Mouse (Mus musculus) testis, postnatal 10 days (tissue): ENCODE results near the gene Masp1.

Source experiments
- DNase-seq: peaks from one replicate; pipeline ENCODE4 v3.0.0; 2021; ENCODE audit warnings: low spot score

Gene Masp1

GRCm38 (mm10) chr16:23511166-23511935 is 9.3 kb downstream of the Masp1 start:
- DNase-seq, result no peak

DNA sequence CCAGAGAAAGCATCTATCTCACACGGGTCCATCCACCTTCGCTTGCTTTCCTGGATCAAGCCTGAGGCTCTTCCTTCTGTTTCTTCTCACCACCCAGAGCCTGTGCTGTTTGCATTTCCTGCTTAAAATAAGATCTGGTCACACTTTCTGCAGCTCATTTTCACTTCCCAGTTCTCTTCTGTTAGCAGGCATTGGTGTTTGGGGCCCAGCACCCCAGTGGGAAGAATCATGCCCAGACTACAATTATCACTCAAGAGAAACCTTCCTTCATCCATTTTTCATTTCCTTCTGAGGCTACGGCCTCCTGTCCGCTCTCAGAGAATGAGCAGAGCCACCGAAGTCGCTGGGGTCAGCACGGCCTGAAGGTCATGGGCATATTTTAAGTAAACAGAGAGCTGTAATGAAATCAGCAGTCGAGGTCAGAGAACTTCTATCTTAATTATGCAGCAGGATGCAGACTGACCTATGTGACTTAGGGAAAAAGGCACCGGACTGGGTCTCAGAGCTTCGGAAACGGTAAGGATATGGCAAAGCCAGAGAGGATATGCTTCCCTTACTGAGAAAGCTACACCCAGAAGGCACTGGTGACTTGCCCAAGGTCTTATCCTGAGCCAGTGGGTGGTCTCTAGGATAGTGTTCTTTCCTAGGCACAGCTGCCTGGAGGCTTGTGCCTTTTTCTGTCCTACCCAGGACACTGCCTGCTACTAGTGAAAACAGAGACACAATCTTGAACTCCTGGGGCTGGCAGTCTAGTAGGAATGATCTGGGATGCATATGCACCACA is 14.5 kb downstream of the Masp1 start:
- no peak for DNase-seq

DNA sequence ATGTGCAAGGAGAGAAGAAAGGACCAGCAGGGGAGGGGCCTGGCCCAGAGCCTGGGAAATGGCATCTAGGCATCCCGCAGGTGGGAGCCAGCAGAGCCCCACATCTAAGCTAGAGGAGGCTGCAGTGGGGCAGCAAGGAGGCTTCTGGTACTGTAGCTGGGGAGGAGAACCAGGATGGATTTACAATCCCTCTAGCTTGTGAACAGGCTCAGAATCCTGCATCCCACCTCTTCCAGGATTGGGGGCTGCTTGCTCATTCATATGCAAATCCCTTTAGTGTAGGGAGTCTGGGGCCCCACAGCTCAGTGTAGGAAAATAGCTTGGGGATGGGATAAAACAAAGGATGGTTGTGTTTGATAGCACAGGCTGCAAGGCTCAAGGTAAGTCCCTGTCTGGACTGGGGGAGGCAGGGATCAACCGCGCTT is 16.3 kb downstream of the Masp1 start:
- no peak for DNase-seq

DNA sequence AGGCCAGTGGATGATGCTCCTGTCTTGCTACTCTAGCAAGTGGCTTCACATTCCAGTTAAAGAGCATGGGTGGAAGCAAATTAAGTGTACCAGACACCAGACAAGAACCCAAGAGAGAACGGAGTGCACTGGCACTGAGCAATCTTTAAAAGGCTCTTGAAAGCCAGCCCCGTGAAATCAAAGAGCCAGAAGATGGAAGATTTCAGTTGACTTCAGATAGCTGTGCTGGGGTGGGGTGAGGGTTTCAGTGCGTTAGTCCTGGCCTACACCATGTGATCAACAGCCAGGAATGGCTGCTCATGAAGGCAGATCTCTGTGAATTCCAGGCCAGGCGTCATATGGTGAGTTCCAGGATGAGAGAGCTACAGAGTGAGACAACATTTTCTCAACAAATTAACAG is 17.3 kb downstream of the Masp1 start:
- DNase-seq, result no peak

- DNase-seq, result no peak
Observed at GRCm38 (mm10) chr16:23502478-23502877, 18.1 kb downstream of the Masp1 start.

DNA sequence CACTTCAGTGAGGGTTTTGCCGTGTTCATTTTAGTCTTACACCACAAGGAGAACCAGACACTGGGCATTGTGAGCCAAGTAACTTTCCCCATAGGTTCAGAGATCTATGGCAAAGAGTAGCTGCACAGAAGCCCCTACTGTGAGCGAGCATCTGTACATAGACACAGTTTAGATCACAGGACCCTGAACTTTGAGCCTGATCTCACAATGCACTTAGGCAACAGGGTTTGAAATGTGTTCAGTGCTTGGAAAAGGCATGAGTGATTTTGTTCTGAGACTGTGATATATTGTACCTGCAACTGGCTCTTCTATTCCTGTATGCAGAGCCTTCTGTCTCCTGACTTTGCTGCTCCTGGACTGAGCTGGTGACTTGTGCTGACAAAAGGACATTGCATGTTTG is 19.3 kb downstream of the Masp1 start:
- no peak for DNase-seq

DNA sequence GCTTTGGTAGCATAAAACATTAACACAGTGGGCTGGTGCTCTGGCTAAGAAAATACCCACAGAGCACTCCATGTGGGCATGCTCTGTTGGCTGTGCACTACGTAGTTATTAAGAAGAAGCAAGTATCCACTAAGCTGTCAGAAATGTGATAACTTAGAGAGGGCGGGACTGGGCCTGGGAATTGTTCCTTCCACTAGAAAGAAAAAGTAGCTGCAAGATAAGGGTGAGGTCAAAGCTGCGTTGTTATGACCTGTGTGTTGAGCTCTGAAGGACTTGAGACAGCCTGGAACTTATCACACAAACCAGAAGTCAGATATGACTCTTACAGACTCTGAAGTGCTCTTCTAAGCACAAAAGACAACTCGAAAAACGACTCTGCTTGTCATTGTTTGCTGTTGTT is 20.1 kb downstream of the Masp1 start:
- no peak for DNase-seq

GRCm38 (mm10) chr16:23498691-23499131 is 21.9 kb downstream of the Masp1 start:
- no peak for DNase-seq

- no peak for DNase-seq
Observed at GRCm38 (mm10) chr16:23497881-23498280, 22.7 kb downstream of the Masp1 start.

- DNase-seq, result no peak
Observed at GRCm38 (mm10) chr16:23497440-23497839, 23.2 kb downstream of the Masp1 start.

GRCm38 (mm10) chr16:23496245-23496924 is 24.2 kb downstream of the Masp1 start:
- DNase-seq, result no peak

- no peak for DNase-seq
Observed at GRCm38 (mm10) chr16:23492783-23493182, 27.8 kb downstream of the Masp1 start.

- no peak for DNase-seq
Observed at GRCm38 (mm10) chr16:23483292-23483691, 37.3 kb downstream of the Masp1 start.

DNA sequence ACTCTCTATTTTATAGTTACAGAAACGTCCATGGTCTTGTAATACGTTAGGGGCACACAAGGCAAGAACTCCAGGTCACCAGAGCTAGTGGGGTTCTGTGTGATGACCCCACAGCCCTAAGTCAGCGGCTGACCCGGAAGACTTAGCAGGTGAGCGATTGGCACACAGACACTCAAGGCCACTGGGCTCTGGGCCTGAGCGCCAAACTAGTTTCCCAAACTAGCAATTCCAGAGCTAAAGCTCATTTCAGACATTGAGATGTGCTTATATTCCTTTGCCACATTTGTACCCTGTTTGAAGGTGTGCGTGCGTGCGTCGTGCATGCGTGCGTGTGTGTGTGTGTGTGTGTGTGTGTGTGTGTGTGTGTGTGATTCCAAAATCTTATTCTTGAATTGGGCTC is 37.8 kb downstream of the Masp1 start:
- no peak for DNase-seq

DNA sequence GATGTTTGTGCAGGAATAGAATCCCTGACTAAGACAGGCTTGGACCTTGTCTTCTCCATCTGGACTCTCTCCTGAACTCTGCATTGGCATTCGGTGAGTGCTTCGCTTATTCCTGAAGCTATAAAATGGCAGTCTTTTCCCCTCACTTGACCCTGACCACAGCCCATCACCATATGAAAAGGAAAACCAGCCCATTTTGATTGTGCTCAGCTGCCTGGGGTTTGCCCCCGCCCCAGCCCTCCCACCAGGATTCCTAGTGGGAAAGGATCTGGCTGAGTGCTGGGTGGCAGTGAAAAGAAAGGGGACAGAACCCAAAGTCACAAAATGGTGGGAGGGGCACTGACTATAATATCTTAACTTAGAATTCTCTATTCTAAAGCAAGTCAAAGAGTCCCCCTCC is 38.4 kb downstream of the Masp1 start:
- DNase-seq, result no peak

DNA sequence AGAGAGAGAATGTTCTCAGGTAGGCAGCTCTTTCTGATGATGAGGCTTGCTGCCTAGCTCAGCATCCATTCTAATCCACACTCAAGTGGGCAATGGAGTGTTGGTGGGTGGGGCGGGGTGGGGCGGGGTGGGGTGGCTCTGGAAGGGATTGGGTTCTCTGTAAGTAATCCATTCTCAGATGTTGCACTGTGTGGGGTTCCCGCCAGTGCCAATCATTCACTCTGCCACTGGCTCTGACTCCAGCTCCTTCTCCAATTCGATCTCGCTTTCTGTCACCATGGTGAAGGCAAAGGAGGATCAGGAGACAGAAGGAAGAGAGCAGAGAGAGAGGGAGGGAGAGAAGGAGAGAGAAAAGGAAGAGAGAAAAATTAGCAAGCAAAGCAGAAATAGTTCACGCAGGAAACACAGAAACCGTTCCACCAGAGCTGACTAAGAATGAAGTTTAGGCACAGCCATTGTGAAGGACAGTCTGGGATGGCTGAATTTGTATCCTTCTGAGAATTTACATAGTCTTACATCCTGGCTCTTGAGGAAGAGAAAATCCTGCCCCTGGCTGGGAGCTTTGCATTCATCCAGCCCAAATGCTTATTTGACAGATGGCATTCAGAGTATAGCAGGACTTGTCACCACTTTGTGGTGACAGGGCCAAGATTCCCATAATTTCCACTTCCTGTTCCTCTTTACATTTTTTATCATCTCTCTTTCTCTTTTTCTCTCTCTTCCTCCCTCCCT is 40.6 kb downstream of the Masp1 start:
- DNase-seq, result peak; percentile 7

DNA sequence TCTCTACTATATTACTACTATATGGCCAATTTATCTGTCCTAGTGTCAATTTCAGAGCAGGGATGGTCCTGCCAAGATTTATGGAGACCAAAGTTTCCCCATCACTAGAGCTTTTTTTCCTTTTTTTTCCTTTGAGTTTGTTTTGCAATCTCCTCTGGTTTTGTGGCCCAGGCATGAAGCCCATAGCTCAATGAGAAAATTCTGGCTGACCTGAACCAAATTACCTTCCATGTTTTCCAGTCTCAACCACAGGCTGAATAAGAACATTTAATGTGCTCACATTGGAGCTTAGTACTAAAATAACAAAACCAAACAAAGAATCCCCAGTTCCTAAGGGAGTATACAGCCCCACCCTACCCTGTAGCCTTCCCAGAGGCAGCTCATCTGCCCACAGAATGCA is 44.0 kb downstream of the Masp1 start:
- no peak for DNase-seq

- no peak for DNase-seq
Observed at GRCm38 (mm10) chr16:23475651-23476050, 45.0 kb downstream of the Masp1 start.

- DNase-seq, result no peak
Observed at GRCm38 (mm10) chr16:23472046-23472445, 48.6 kb downstream of the Masp1 start.

DNA sequence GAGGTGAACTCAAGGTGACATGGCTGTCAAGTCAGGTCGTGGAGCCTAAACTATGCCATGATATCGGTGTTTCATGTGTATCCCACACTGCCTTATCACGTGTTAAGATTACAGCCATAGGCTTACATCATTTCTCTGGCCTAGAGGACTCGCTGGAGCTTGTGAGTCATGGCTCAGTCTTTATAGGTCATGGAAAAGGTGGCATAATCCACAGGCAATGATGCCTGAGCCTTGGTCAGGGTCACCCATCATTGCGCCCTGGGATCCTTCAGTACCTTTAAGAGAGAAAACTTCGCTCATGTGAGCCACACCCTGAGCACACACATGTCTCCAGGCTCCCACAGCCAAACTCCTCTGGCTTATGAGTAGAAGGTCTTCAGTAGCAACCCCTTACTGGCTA is 49.1 kb downstream of the Masp1 start:
- no peak for DNase-seq

GRCm38 (mm10) chr16:23463671-23464347 is 56.8 kb downstream of the Masp1 start:
- no peak for DNase-seq
